Mouse (Mus musculus): ENCODE data around the gene Pde4d. TPM values are rescaled to one million over a fixed set of nuclear protein-coding genes. Genes with fewer than 3 reads are reported as not detected.

Gene Pde4d
- polyA plus RNA-seq, 1 experiment from 2014 or later = 32.1 TPM

DNA sequence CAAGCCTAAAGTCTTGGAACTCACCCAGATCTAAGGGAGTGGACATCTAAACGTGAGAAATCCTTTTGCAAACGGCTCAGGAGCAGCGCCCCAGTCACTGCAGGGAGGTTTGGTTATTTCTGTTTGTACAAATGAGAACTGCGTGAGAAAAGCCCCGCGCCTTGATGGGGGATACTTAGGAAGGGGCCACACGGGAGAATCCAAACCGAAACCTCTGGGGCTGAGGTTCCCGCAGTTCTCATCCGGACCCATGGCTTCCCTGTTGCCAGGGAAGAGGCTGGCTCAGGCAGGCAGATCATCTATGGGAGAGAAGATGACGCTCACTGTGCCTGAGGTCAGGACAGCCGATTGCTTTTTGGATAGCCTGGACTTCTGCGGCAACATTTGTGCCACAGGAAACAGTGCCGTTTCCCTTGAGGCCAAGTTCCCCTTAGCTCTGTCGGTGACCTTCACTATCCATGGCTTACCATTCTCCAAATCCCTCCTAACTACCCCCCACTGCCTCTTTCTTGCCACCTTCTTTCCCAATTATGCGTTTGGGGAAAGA, 762.3 kb downstream of the Pde4d start:
- 52% methylated on average over 16 of the region's 16 CpGs for WGBS
- Histone ChIP-seq H3K9me3 (ENCODE audit: control insufficient read depth, low read length) (no peaks in the 10 kb centered on the region), H3K36me3 (ENCODE audit: control insufficient read depth, insufficient read depth, low read length) (no peaks in the 10 kb centered on the region), H3K27ac (ENCODE audit: low read depth, low read length) (no peak overlapping the region), H3K9ac (replicated peaks; ENCODE audit: low read depth, low read length) (no peak overlapping the region), H3K4me2 (ENCODE audit: low read depth, low read length) (no peak overlapping the region; the same call in 1 of the 2 replicates), H3K4me3 (ENCODE audit: low read depth, low read length) (no peak overlapping the region), H3K27me3 (ENCODE audit: control insufficient read depth, insufficient read depth, low read length) (no peaks in the 10 kb centered on the region), H3K4me1 (ENCODE audit: control insufficient read depth, insufficient read depth, low read length) (no peaks in the 10 kb centered on the region)
- ATAC-seq (ENCODE audit: low read depth) = no peak

DNA sequence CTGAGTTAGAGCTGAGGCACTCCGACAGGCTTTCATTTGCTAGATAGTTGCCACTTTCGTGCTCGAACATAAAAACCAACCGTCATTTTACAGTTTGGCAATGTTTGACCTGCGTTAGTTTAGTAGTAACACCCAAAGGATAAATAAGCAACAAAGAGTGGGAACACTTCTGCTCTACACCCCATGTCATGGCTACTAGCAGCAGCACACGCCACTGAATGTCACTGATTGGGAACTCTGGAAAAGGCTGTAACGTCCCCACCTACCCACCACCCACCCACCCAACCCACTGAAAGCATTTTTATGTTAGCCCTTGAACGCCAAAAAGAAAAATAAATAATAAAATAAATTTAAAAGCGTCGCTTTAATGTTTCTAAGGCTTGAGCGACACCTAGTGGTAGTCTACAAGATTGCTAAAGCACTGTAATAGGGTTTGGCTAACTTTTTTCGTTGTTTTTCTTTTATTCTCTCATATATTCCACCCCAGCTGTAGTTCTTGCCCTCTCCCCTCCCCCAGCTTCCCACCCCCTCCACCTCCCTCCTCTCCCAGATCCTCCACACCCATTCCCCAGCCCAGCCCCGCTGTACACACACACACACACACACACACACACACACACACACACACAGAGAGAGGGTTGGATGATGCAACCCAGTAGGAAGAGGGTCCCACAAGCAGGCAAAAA, 763.2 kb downstream of the Pde4d start:
- Histone ChIP-seq H3K27me3 (ENCODE audit: control insufficient read depth, insufficient read depth, low read length) (no peaks in the 10 kb centered on the region), H3K4me1 (ENCODE audit: control insufficient read depth, insufficient read depth, low read length) (no peaks in the 10 kb centered on the region), H3K4me3 (ENCODE audit: low read depth, low read length) (no peak overlapping the region), H3K9me3 (ENCODE audit: control insufficient read depth, low read length) (no peaks in the 10 kb centered on the region), H3K36me3 (ENCODE audit: control insufficient read depth, insufficient read depth, low read length) (no peaks in the 10 kb centered on the region), H3K4me2 (ENCODE audit: low read depth, low read length) (peak overlapping the region; percentile 6; the same call in 1 of the 2 replicates), H3K27ac (ENCODE audit: low read depth, low read length) (no peak overlapping the region), H3K9ac (replicated peaks; ENCODE audit: low read depth, low read length) (no peak overlapping the region)
- peak; percentile 47; the same call in 1 of the 2 replicates for ATAC-seq (ENCODE audit: low read depth)
- 30% methylated on average over 13 of the region's 13 CpGs for WGBS

DNA sequence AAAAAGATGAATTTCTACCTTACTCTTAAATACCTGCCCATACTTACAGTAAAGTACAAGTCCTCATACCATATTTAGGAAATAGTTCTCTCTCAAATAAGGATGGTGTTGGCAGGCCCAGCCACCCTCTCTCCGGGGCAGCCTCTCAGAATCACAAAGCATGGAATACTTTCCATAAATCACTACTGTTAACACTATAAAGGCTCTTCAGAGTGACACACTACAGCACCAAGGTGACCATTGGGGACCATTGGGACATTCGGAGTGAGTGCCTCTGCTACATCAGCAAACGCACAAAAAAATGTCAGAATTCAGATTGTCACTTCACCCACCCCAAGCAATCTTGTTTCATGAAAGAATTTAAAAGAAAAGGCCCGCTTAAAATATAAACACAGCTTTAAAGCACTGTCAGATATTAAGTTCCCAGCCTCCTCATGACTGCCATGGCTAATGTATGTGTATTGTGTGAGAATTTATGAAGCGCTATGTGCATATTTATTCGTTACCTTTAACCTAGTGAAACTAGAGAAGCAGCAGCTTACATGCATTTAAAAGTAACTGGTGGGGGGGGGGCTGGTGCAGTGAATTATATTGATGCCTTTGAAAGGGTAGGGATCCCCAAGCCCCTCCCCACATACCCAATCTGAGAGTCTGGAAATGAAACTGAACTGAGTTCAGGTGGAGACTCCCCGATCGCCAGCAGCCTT, 769.4 kb downstream of the Pde4d start:
- ATAC-seq (ENCODE audit: low read depth) = no peak
- 68% methylated on average over 8 of the region's 8 CpGs for WGBS
- H3K4me3 ChIP-seq (ENCODE audit: low read depth, low read length) = no peak overlapping the region
- H3K27ac ChIP-seq (ENCODE audit: low read depth, low read length) = no peak overlapping the region
- H3K9me3 ChIP-seq (ENCODE audit: control insufficient read depth, low read length) = no peaks in the 10 kb centered on the region
- no peak overlapping the region for H3K9ac ChIP-seq (replicated peaks; ENCODE audit: low read depth, low read length)
- no peaks in the 10 kb centered on the region for H3K36me3 ChIP-seq (ENCODE audit: control insufficient read depth, insufficient read depth, low read length)
- H3K27me3 ChIP-seq (ENCODE audit: control insufficient read depth, insufficient read depth, low read length) = no peaks in the 10 kb centered on the region
- H3K4me2 ChIP-seq (ENCODE audit: low read depth, low read length) = no peak overlapping the region
- no peaks in the 10 kb centered on the region for H3K4me1 ChIP-seq (ENCODE audit: control insufficient read depth, insufficient read depth, low read length)

DNA sequence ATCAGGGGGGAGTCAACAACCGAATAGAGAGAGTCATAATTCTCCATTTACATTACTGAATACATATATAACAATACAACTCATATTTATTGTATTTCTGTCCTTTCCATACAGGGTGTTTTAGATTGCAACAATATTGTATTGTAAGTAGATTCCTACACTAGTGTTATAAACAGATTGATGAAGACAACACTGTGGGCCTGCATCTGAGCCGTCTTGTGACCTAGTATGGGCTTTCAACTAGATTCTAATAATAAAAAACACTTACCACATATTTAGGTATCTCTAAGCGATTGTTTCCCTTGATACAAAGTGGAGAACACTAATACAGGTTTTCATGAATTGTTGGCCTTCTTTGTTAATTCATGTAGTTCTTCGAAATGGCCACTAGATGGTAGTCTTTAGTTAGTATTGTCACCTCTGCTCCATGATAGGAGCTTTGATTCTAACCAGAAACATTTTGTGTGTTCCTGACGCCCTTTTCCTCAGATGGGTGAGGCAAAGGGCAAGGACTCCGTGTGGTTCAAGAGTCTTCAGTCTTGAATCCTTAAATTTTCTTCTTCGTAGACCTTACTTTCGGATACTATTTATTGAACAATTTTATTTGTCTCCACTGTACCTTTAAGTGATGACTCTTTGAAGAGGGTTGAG, 779.3 kb downstream of the Pde4d start:
- 25% methylated on average over 8 of the region's 8 CpGs for WGBS
- Histone ChIP-seq H3K36me3 (ENCODE audit: control insufficient read depth, insufficient read depth, low read length) (no peaks in the 10 kb centered on the region), H3K27me3 (ENCODE audit: control insufficient read depth, insufficient read depth, low read length) (no peaks in the 10 kb centered on the region), H3K9me3 (ENCODE audit: control insufficient read depth, low read length) (no peaks in the 10 kb centered on the region), H3K27ac (ENCODE audit: low read depth, low read length) (no peak overlapping the region), H3K4me1 (ENCODE audit: control insufficient read depth, insufficient read depth, low read length) (no peaks in the 10 kb centered on the region), H3K9ac (replicated peaks; ENCODE audit: low read depth, low read length) (no peak overlapping the region), H3K4me2 (ENCODE audit: low read depth, low read length) (no peak overlapping the region), H3K4me3 (ENCODE audit: low read depth, low read length) (no peak overlapping the region)
- ATAC-seq (ENCODE audit: low read depth) = peak; percentile 86

DNA sequence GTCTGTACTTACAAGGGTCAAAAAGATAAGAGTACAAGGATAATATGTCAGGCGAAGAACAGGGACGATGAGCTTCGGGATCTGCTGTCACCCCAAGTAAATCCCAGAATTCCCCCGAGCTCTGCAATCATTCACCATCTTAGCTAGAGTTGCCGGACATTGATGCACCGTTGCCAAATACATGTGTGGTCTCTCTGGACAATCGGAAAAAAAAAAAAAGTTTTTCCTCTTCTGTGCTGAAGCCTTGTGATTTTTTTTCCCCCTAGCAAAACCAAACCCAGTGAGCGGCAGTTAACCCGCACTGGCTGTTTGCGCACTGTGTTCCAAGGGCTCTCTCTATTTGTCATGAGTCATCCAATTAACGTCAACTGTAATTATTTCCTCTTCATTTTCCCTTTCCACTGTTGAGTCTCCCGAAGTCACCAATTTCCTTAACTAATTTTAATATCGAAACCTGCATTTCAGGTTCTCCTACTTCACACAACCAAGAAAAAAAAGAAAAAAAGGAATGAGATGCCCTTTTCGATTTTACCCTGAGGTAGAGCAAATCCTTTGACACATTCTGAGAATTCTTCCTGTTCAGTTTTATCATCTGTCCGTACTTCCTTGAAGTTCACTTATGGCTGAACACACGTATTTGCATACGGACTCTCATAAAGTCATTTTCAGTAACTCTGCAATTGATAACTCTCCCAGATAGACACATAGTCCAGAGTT, 780.0 kb downstream of the Pde4d start:
- 74% methylated on average over 17 of the region's 17 CpGs for WGBS
- Histone ChIP-seq H3K9ac (replicated peaks; ENCODE audit: low read depth, low read length) (no peak overlapping the region), H3K9me3 (ENCODE audit: control insufficient read depth, low read length) (no peaks in the 10 kb centered on the region), H3K4me2 (ENCODE audit: low read depth, low read length) (no peak overlapping the region), H3K36me3 (ENCODE audit: control insufficient read depth, insufficient read depth, low read length) (no peaks in the 10 kb centered on the region), H3K27ac (ENCODE audit: low read depth, low read length) (no peak overlapping the region), H3K4me1 (ENCODE audit: control insufficient read depth, insufficient read depth, low read length) (no peaks in the 10 kb centered on the region), H3K27me3 (ENCODE audit: control insufficient read depth, insufficient read depth, low read length) (no peaks in the 10 kb centered on the region), H3K4me3 (ENCODE audit: low read depth, low read length) (no peak overlapping the region)
- ATAC-seq (ENCODE audit: low read depth) = no peak

DNA sequence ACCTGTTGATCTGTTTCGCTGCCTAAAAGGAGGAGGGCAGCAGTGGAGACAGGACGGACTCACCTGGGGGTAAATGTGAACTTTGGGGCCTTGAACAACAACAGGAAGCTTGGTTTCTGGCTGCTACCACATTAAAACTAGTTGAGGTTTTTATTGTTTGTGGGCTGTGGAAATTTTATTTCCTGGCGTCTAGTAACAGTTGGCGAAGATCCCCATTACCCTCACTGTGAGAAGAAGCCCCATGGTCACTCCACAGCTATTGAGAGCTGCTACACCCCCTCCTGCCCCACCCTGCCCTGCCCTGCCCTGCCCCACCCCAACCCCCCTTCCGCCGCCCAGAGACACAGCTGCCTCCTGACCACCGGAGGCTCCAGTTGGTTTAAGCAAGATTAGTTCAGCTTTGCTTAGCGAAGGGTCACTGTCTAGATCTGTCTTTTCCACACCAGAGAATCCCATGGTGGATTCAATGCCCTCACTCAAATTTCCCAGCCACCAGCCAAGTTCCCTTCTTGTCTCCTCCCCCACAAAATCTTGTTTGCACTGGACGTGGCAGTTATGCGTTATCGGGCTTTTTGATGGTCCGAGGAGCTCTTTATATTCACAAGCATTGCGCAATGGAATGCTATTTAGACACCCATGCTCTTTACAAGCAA, 780.7 kb downstream of the Pde4d start:
- no peak for ATAC-seq (ENCODE audit: low read depth)
- no peaks in the 10 kb centered on the region for H3K27me3 ChIP-seq (ENCODE audit: control insufficient read depth, insufficient read depth, low read length)
- H3K27ac ChIP-seq (ENCODE audit: low read depth, low read length) = no peak overlapping the region
- H3K4me3 ChIP-seq (ENCODE audit: low read depth, low read length) = no peak overlapping the region
- H3K4me2 ChIP-seq (ENCODE audit: low read depth, low read length) = no peak overlapping the region
- H3K9ac ChIP-seq (replicated peaks; ENCODE audit: low read depth, low read length) = no peak overlapping the region
- WGBS = 67% methylated on average over 13 of the region's 13 CpGs
- H3K4me1 ChIP-seq (ENCODE audit: control insufficient read depth, insufficient read depth, low read length) = no peaks in the 10 kb centered on the region
- H3K9me3 ChIP-seq (ENCODE audit: control insufficient read depth, low read length) = no peaks in the 10 kb centered on the region
- H3K36me3 ChIP-seq (ENCODE audit: control insufficient read depth, insufficient read depth, low read length) = no peaks in the 10 kb centered on the region

DNA sequence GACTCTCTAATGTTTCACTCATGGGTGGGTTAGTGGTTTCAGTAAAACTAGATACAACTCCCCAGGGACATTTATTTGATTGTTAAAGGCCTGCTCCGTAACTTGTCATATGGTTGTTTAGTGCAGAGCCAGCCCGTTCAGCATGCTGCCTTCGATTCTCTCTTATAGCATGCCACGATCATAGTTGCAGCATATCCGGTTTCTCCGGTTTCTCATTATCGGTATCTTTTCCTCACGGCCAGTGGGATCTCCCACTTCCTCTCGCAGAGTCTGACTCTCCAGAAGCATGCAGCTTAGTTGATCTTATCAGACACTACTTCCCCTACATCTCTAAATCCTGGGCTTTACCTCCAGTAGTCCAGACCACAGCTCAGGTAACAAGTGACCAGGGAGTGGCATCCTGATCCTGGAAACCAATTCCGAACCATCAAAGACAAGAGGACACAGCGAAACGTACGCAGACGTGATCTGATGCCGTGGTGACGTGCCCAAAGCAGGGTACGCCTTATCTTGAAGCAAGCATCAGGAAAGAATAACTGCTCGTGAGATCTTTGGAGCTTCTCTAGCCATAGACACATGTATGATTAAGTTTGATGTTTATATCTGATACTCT, 782.2 kb downstream of the Pde4d start:
- Histone ChIP-seq H3K4me2 (ENCODE audit: low read depth, low read length) (no peak overlapping the region), H3K36me3 (ENCODE audit: control insufficient read depth, insufficient read depth, low read length) (no peaks in the 10 kb centered on the region), H3K27me3 (ENCODE audit: control insufficient read depth, insufficient read depth, low read length) (no peaks in the 10 kb centered on the region), H3K9me3 (ENCODE audit: control insufficient read depth, low read length) (no peaks in the 10 kb centered on the region), H3K27ac (ENCODE audit: low read depth, low read length) (no peak overlapping the region), H3K4me1 (ENCODE audit: control insufficient read depth, insufficient read depth, low read length) (no peaks in the 10 kb centered on the region), H3K9ac (replicated peaks; ENCODE audit: low read depth, low read length) (no peak overlapping the region), H3K4me3 (ENCODE audit: low read depth, low read length) (no peak overlapping the region)
- 82% methylated on average over 18 of the region's 18 CpGs for WGBS
- ATAC-seq (ENCODE audit: low read depth) = peak; percentile 28; the same call in 1 of the 2 replicates

DNA sequence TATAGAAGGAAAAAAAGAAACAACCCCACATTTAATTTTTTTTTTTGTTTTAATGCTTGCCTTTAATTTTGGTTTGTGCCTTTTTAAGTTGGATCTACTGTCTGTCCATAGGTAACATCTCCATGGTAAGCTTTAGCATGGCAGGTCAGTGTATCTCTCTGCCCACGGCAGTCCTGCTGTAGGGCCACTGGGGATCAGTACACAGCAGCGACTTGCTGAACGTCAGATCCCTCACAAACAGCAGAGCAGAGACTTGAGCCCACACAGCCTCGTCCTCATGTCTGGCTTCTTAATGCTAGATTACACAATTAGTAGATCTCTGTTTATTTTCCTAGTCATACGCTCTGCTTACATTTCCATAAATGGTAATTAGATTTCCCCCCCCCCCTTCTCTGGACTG, 782.8 kb downstream of the Pde4d start:
- 62% methylated on average over 5 of the region's 5 CpGs for WGBS
- Histone ChIP-seq H3K27ac (ENCODE audit: low read depth, low read length) (no peak overlapping the region), H3K9me3 (ENCODE audit: control insufficient read depth, low read length) (no peaks in the 10 kb centered on the region), H3K36me3 (ENCODE audit: control insufficient read depth, insufficient read depth, low read length) (no peaks in the 10 kb centered on the region), H3K4me2 (ENCODE audit: low read depth, low read length) (no peak overlapping the region), H3K4me3 (ENCODE audit: low read depth, low read length) (no peak overlapping the region), H3K9ac (replicated peaks; ENCODE audit: low read depth, low read length) (no peak overlapping the region), H3K27me3 (ENCODE audit: control insufficient read depth, insufficient read depth, low read length) (no peaks in the 10 kb centered on the region), H3K4me1 (ENCODE audit: control insufficient read depth, insufficient read depth, low read length) (no peaks in the 10 kb centered on the region)
- no peak for ATAC-seq (ENCODE audit: low read depth)

All from neural tube, embryonic 14.5 days (tissue).